Mouse (Mus musculus) layer of hippocampus, adult 9-10 months (tissue): ENCODE data around the gene Zfp768.
"Not testable (repeated sequence)": the region's sequence is repeated elsewhere in the genome, so short reads cannot be mapped to it uniquely, and the experiment has no call there.

ENCODE experiments used
- DNase-seq: peaks from one replicate; pipeline ENCODE4 v3.0.0; 2022; ENCODE audit warnings: low spot score

The Zfp768 gene

GRCm38 (mm10) chr7:127345512-127346325, at the start of gene Zfp768:
TSS of gene Zfp768 (minus strand) at chr7:127345589.
- DNase-seq = peak; percentile 72

- no peak for DNase-seq
Measured at GRCm38 (mm10) chr7:127393944-127394333, 48.5 kb upstream of the Zfp768 start.

GRCm38 (mm10) chr7:127393157-127393943, 48.0 kb upstream of the Zfp768 start, which contains the start of gene E430018J23Rik:
TSS of gene E430018J23Rik (minus strand) at chr7:127393629.
- DNase-seq = peak; percentile 99

- DNase-seq = no peak
Measured at GRCm38 (mm10) chr7:127392251-127392824, 46.9 kb upstream of the Zfp768 start.

GRCm38 (mm10) chr7:127391538-127391937, 46.1 kb upstream of the Zfp768 start:
- DNase-seq = no peak

GRCm38 (mm10) chr7:127390306-127390705, 44.9 kb upstream of the Zfp768 start:
- DNase-seq = no peak

- not testable (repeated sequence) for DNase-seq
Measured at GRCm38 (mm10) chr7:127388201-127388600, 42.8 kb upstream of the Zfp768 start.

GRCm38 (mm10) chr7:127386641-127387392, 41.4 kb upstream of the Zfp768 start, which contains the start of gene 9130019O22Rik:
TSS of gene 9130019O22Rik (minus strand) at chr7:127387166.
- DNase-seq = peak; percentile 93

- not testable (repeated sequence) for DNase-seq
Measured at GRCm38 (mm10) chr7:127385560-127385959, 40.2 kb upstream of the Zfp768 start.

- no peak for DNase-seq
Measured at GRCm38 (mm10) chr7:127378310-127378921, 33.0 kb upstream of the Zfp768 start.

- peak; percentile 96 for DNase-seq
Measured at GRCm38 (mm10) chr7:127375271-127376245, 30.2 kb upstream of the Zfp768 start, which contains the start of gene Zfp747. TSS of gene Zfp747 (minus strand) at chr7:127376050.

GRCm38 (mm10) chr7:127371870-127372269, 26.5 kb upstream of the Zfp768 start:
- not testable (repeated sequence) for DNase-seq

GRCm38 (mm10) chr7:127371213-127371612, 25.8 kb upstream of the Zfp768 start:
- DNase-seq = no peak

- DNase-seq = no peak
Measured at GRCm38 (mm10) chr7:127366249-127366648, 20.9 kb upstream of the Zfp768 start.

GRCm38 (mm10) chr7:127364166-127364565, 18.8 kb upstream of the Zfp768 start:
- no peak for DNase-seq

- DNase-seq = no peak
Measured at GRCm38 (mm10) chr7:127363475-127363921, 18.1 kb upstream of the Zfp768 start.

- not testable (repeated sequence) for DNase-seq
Measured at GRCm38 (mm10) chr7:127362418-127362817, 17.0 kb upstream of the Zfp768 start.

- DNase-seq = no peak
Measured at GRCm38 (mm10) chr7:127361449-127361848, 16.1 kb upstream of the Zfp768 start.

GRCm38 (mm10) chr7:127360265-127360664, 14.9 kb upstream of the Zfp768 start:
- no peak for DNase-seq

GRCm38 (mm10) chr7:127358472-127358871, 13.1 kb upstream of the Zfp768 start:
- DNase-seq = no peak
